Mouse (Mus musculus) heart, adult 2 months (tissue): ENCODE results near the gene Itga8.

ENCODE experiments used
- CTCF ChIP-seq: fragments of 200-600 bp; IDR thresholded peaks from 2 replicates; pipeline ENCODE4 v1.8.1; 2022; ENCODE audit warnings: antibody characterized with exemption, mild to moderate bottlenecking, moderate library complexity
- EP300 ChIP-seq: fragments of 200-500 bp; IDR thresholded peaks from 2 replicates; pipeline ENCODE4 v1.6.1; 2011; ENCODE audit warnings: low read depth, low read length, control low read depth; ENCODE audit not compliant: insufficient read depth
- POLR2A ChIP-seq: fragments of 200-500 bp; IDR thresholded peaks from 2 replicates; pipeline ENCODE4 v1.6.1; 2011; ENCODE audit warnings: mild to moderate bottlenecking, low read depth, low read length, control low read depth; ENCODE audit not compliant: insufficient read depth

DNA sequence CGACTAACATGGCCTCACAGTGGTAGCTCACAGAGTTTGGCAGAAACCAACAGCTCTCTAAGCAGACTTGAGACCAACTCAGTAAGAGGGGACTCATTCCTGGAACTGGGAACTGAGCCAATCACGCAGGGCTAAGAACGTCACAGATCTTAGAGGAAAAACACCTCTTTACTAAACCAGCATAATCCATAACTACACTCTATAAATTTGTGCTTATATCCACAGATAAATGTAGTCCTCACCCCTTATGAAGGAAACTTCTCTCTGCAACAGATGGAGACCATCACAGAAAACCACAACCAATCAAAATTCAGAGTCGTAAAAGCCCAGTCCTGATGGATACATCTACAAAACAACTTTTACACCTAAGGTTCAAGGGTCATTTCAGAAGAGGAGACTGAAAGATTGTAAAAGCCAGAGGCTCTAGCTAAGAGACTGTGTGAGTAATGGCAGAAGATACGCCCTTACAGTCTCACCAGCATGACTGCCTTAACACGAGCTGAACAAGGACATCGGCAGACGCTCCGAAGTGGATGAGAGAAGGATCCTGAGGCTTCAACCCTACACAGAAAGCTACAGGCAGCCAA, 3.4 kb upstream of the Itga8 start:
- TF ChIP-seq CTCF (no peak), POLR2A (no peak), EP300 (no peak)
